Mouse (Mus musculus): ENCODE data around the gene Brpf3.
"Not testable (repeated sequence)": the region's sequence is repeated elsewhere in the genome, so short reads cannot be mapped to it uniquely, and the experiment has no call there.

Brpf3 gene

GRCm38 (mm10) chr17:28799291-28800160 is 1.4 kb upstream of the Brpf3 start:
- DNase-seq (ENCODE audit: low read depth, low spot score) = no peak

GRCm38 (mm10) chr17:28800281-28800670 is 614 bp upstream of the Brpf3 start:
- no peak for DNase-seq (ENCODE audit: low read depth, low spot score)

GRCm38 (mm10) chr17:28801474-28802005 is 650 bp downstream of the Brpf3 start:
- peak; percentile 96 for DNase-seq (ENCODE audit: low read depth, low spot score)

- DNase-seq (ENCODE audit: low read depth, low spot score) = no peak
These were observed 1.2 kb downstream of the Brpf3 start for GRCm38 (mm10) chr17:28802006-28802481.

GRCm38 (mm10) chr17:28803316-28803715 is 2.4 kb downstream of the Brpf3 start:
- DNase-seq (ENCODE audit: low read depth, low spot score) = no peak

GRCm38 (mm10) chr17:28804973-28805372 is 4.1 kb downstream of the Brpf3 start:
- no peak for DNase-seq (ENCODE audit: low read depth, low spot score)

- no peak for DNase-seq (ENCODE audit: low read depth, low spot score)
These were observed 5.9 kb downstream of the Brpf3 start for GRCm38 (mm10) chr17:28806770-28807169.

GRCm38 (mm10) chr17:28808714-28809113 is 7.8 kb downstream of the Brpf3 start:
- DNase-seq (ENCODE audit: low read depth, low spot score) = no peak

GRCm38 (mm10) chr17:28809175-28809831 is 8.4 kb downstream of the Brpf3 start:
- DNase-seq (ENCODE audit: low read depth, low spot score) = no peak

GRCm38 (mm10) chr17:28812345-28812744 is 11.5 kb downstream of the Brpf3 start:
- DNase-seq (ENCODE audit: low read depth, low spot score) = no peak

GRCm38 (mm10) chr17:28814529-28815097 is 13.7 kb downstream of the Brpf3 start:
- no peak for DNase-seq (ENCODE audit: low read depth, low spot score)

- no peak for DNase-seq (ENCODE audit: low read depth, low spot score)
These were observed 14.6 kb downstream of the Brpf3 start for GRCm38 (mm10) chr17:28815384-28816004.

GRCm38 (mm10) chr17:28816326-28816725 is 15.4 kb downstream of the Brpf3 start:
- not testable (repeated sequence) for DNase-seq (ENCODE audit: low read depth, low spot score)

GRCm38 (mm10) chr17:28816875-28817811 is 16.3 kb downstream of the Brpf3 start:
- no peak for DNase-seq (ENCODE audit: low read depth, low spot score)

GRCm38 (mm10) chr17:28820189-28820588 is 19.3 kb downstream of the Brpf3 start:
- DNase-seq (ENCODE audit: low read depth, low spot score) = no peak

GRCm38 (mm10) chr17:28823004-28823745 is 22.3 kb downstream of the Brpf3 start:
- DNase-seq (ENCODE audit: low read depth, low spot score) = no peak

- no peak for DNase-seq (ENCODE audit: low read depth, low spot score)
These were observed 22.9 kb downstream of the Brpf3 start for GRCm38 (mm10) chr17:28823749-28824148.

- no peak for DNase-seq (ENCODE audit: low read depth, low spot score)
These were observed 24.0 kb downstream of the Brpf3 start for GRCm38 (mm10) chr17:28824896-28825295.

GRCm38 (mm10) chr17:28825359-28826041 is 24.6 kb downstream of the Brpf3 start:
- no peak for DNase-seq (ENCODE audit: low read depth, low spot score)

Measured in WW6 (cell line).